ENCODE assay signal across 15 mouse cellular contexts in genomic region chr2:165978119-165978518, GRCm38 (mm10). TPM values are rescaled to one million over a fixed set of nuclear protein-coding genes. Genes with fewer than 3 reads are reported as not detected.
DNase-seq lines count a peak whose midpoint lies in the region; ATAC-seq and TF ChIP-seq lines count a peak whose summit lies in the region.
"Had no signal": no experiment of that assay in that cellular context is flagged by ENCODE, and none has a peak within 500 bp of the region (broad histone marks: within the 10 kb centered on the region; RNA-seq: fewer than 3 reads in every experiment).

No protein-coding gene starts in this region.

- peak; percentile 14; the same call in 1 of the 2 replicates for TF ChIP-seq CTCF in gastrocnemius, adult 2 months (IDR thresholded peaks at IDR 0.05)
- TF ChIP-seq CTCF in lung, embryonic 14.5 days (IDR thresholded peaks at IDR 0.05; ENCODE audit: low read depth), result peak; percentile 25; the same call in 1 of the 2 replicates
- TF ChIP-seq CTCF in MEL (IDR thresholded peaks at IDR 0.05 in 2 of 3, conservative IDR thresholded peaks at IDR 0.05 in 1 of 3; ENCODE audit: control insufficient read depth in 1 of 3, insufficient read depth in 1 of 3, low read depth in 2 of 3, low read length in 3 of 3, poor library complexity in 1 of 3, severe bottlenecking in 1 of 3), result peak; percentile 31 to 44 (median 38); a peak in 5 of 6 replicates

- no peak for TF ChIP-seq POLR2A in MEL (IDR thresholded peaks at IDR 0.05; ENCODE audit: control insufficient read depth in 1 of 2, insufficient read depth in 1 of 2, low read depth in 1 of 2, low read length in 2 of 2, poor library complexity in 1 of 2)

- H3K27ac ChIP-seq in gastrocnemius, adult 2 months, result no peak overlapping the region
- no peak overlapping the region for H3K27ac ChIP-seq in lung, embryonic 14.5 days (ENCODE audit: low read depth)
- no peak overlapping the region for H3K27ac ChIP-seq in MEL (ENCODE audit: control insufficient read depth, low read depth, low read length)
- H3K27ac ChIP-seq: forebrain, embryonic 12.5 days; liver, embryonic 15.5 days had no signal

- H3K4me2 ChIP-seq in lung, embryonic 14.5 days, result no peak overlapping the region
- H3K4me2 ChIP-seq: forebrain, embryonic 12.5 days; liver, embryonic 15.5 days had no signal

- intact Hi-C loops in gastrocnemius, adult 2 months (cut with DNase I), result no loop called here

- no peak for ATAC-seq in lung, embryonic 14.5 days (ENCODE audit: insufficient read depth)
- no peak for ATAC-seq in megakaryocyte, adult 5-6 weeks (ENCODE audit: poor library complexity, severe bottlenecking)

- no peaks in the 10 kb centered on the region for H3K27me3 ChIP-seq in lung, embryonic 14.5 days (ENCODE audit: insufficient read depth, low read length)
- no peaks in the 10 kb centered on the region for H3K27me3 ChIP-seq in MEL (ENCODE audit: control insufficient read depth in 1 of 2, insufficient read depth in 2 of 2, low read length in 2 of 2)
- H3K27me3 ChIP-seq: forebrain, embryonic 12.5 days; liver, embryonic 15.5 days had no signal

- 90% methylated on average over 1 of the region's 1 CpGs for WGBS in lung, embryonic 14.5 days

- H3K79me2 ChIP-seq in MEL (ENCODE audit: control insufficient read depth, insufficient read depth, low read length, poor library complexity), result no peaks in the 10 kb centered on the region

- no peak; the same call in 1 of the 2 replicates for TF ChIP-seq RAD21 in MEL (IDR thresholded peaks at IDR 0.05; ENCODE audit: low read depth, low read length)

- DNase-seq in gastrocnemius, adult 2 months, result no peak
- DNase-seq in gastrocnemius, adult 18-20 months (ENCODE audit: low spot score), result no peak
- DNase-seq in lung, embryonic 14.5 days, result no peak
- DNase-seq in lung, postnatal 4 days, result no peak
- peak; percentile 49 for DNase-seq in MEL (ENCODE audit: low read depth, low spot score)
- DNase-seq in naive thymus-derived CD4-positive, alpha-beta T cell, adult 2 months (ENCODE audit: low read depth), result peak; percentile 38
- no peak for DNase-seq in right cerebral cortex, adult 2 months (ENCODE audit: low spot score in 2 of 2)
- DNase-seq: adrenal gland, adult 2 months; cerebellum, adult 9-10 months; gastrocnemius, postnatal 10 days; heart, adult 11 months; lung, postnatal 14 days had no signal

- no peaks in the 10 kb centered on the region for H3K36me3 ChIP-seq in lung, embryonic 14.5 days (ENCODE audit: insufficient read depth)
- peaks cover 0 to 24% of the 10 kb centered on the region in 2 experiments; a peak in 2 of 4 replicates for H3K36me3 ChIP-seq in MEL (ENCODE audit: control insufficient read depth in 1 of 2, insufficient read depth in 2 of 2, low read length in 2 of 2)
- H3K36me3 ChIP-seq: forebrain, embryonic 12.5 days; liver, embryonic 15.5 days had no signal

- H3K4me1 ChIP-seq in lung, embryonic 14.5 days (ENCODE audit: insufficient read depth), result no peaks in the 10 kb centered on the region
- peaks cover 12 to 29% of the 10 kb centered on the region in 2 experiments for H3K4me1 ChIP-seq in MEL (ENCODE audit: control insufficient read depth in 1 of 2, insufficient read depth in 2 of 2, low read length in 2 of 2)
- H3K4me1 ChIP-seq: forebrain, embryonic 12.5 days had no signal

- no peaks in the 10 kb centered on the region; the same call in 1 of the 2 replicates for H3K9me3 ChIP-seq in lung, embryonic 14.5 days (ENCODE audit: low read depth, low read length)
- H3K9me3 ChIP-seq in MEL (replicated peaks; ENCODE audit: insufficient read depth, low read length), result no peaks in the 10 kb centered on the region
- H3K9me3 ChIP-seq: liver, embryonic 15.5 days had no signal

- no peak overlapping the region for H3K4me3 ChIP-seq in gastrocnemius, adult 2 months
- H3K4me3 ChIP-seq in lung, embryonic 14.5 days (ENCODE audit: low read depth, low read length), result no peak overlapping the region
- H3K4me3 ChIP-seq in MEL (ENCODE audit: control insufficient read depth in 1 of 2, insufficient read depth in 1 of 2, low read depth in 2 of 2, low read length in 2 of 2), result no peak overlapping the region
- H3K4me3 ChIP-seq: forebrain, embryonic 12.5 days; liver, embryonic 15.5 days had no signal

- TF ChIP-seq EP300 in MEL (IDR thresholded peaks at IDR 0.05; ENCODE audit: low read depth in 1 of 2, low read length in 2 of 2), result no peak

- H3K9ac ChIP-seq in lung, embryonic 14.5 days, result no peak overlapping the region
- H3K9ac ChIP-seq in MEL (ENCODE audit: control insufficient read depth, low read depth, low read length, poor library complexity, severe bottlenecking), result no peak overlapping the region
- H3K9ac ChIP-seq: forebrain, embryonic 12.5 days; liver, embryonic 15.5 days had no signal

TF ChIP-seq in MEL, 35 proteins besides CTCF, POLR2A, EP300 and RAD21:
- TF ChIP-seq SMC3 (IDR thresholded peaks at IDR 0.05; ENCODE audit: low read depth, low read length) (peak; percentile 25; the same call in 1 of the 2 replicates), RCOR1 (IDR thresholded peaks at IDR 0.05; ENCODE audit: low read depth, low read length) (no peak), KAT2A (conservative IDR thresholded peaks at IDR 0.05; ENCODE audit: low read depth, low read length) (no peak)

RNA-seq across cellular contexts. Expression of gene Ncoa3, which starts 14.3 kb away (rescaled TPM):
- total RNA-seq in gastrocnemius, adult 2 months (2021), result 10 to 100 TPM; 21.0 to 24.8 TPM
- total RNA-seq in gastrocnemius, adult 18-20 months (2021), result 10 to 100 TPM; 14.6 to 20.4 TPM
- polyA plus RNA-seq in lung, embryonic 14.5 days (2014; fragmentation: Nextera tagmentation; extraction: Ambion mirVana), result 17.4 and 17.7 TPM in 2 replicates
- total RNA-seq in MEL (2012; rRNA removed), result 5.7 and 6.7 TPM in 2 replicates
- polyA plus RNA-seq in MEL (2012; ENCODE audit: insufficient read depth in 1 of 2, insufficient read length in 2 of 2, low read depth in 1 of 2, low replicate concordance in 2 of 2, missing spikeins in 1 of 2), result 10 to 100 TPM; 10.3 to 19.8 TPM
- 50.7 and 54.8 TPM in 2 replicates for total RNA-seq in megakaryocyte, adult 5-6 weeks (2015)
- 55.7 and 59.8 TPM in 2 replicates for total RNA-seq in megakaryocyte, adult 5-6 weeks (2017)

Comparison
In these comparisons a context has a peak if more than half of its experiments do, and no peak if none do; other contexts are left out.
1. DNase-seq: peak in MEL (single experiment) and naive thymus-derived CD4-positive, alpha-beta T cell, adult 2 months (single experiment); none in gastrocnemius, adult 2 months (single experiment), gastrocnemius, adult 18-20 months (single experiment), lung, embryonic 14.5 days (single experiment), lung, postnatal 4 days (0 of 2) and right cerebral cortex, adult 2 months (0 of 2).
2. Peak in every context shown above with its lines, with median percentiles within 50 percentile points of each other: CTCF ChIP-seq.